Mouse (Mus musculus) heart, postnatal 0 days (tissue): ENCODE measurements around the gene Frem1.

Experiments
- CTCF ChIP-seq: IDR thresholded peaks from 2 replicates; pipeline ENCODE4 v1.5.1; 2016; ENCODE audit warnings: antibody characterized with exemption, control low read depth, low read depth
- EP300 ChIP-seq: IDR thresholded peaks from 2 replicates; pipeline ENCODE4 v1.6.1; 2016; ENCODE audit warnings: antibody characterized with exemption, low read depth

DNA sequence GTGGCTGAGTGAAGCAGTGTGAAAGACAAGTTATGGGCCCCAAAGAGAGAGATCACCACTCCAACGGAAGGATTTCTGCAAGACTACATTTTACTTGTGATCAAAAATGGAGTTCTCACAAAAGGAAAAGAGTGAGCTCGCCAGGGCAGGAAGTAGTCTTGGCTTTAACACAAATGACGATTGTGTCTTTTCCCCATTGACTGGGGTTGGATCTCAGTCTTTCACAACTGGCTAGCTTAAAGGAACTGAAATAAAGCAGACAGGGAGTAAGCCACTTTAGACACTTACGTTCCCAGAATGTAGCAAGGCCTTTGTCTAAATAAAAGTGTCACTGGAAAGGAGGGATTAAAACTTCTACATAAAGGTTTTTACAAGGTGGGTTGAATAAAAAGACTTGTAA lies 185.0 kb downstream of the Frem1 start:
- TF ChIP-seq CTCF = no peak
- no peak for TF ChIP-seq EP300
